Mouse (Mus musculus): Measurements from ENCODE around the gene Tbx1. TPM values are rescaled to one million over a fixed set of nuclear protein-coding genes. Genes with fewer than 3 reads are reported as not detected.

The Tbx1 gene
- total RNA-seq, 1 experiment = 0.27 TPM

- no peak overlapping the region for H3K27ac ChIP-seq (ENCODE audit: insufficient read depth, low read depth, low read length, poor library complexity, severe bottlenecking)
- H3K9ac ChIP-seq (ENCODE audit: insufficient read depth, low read depth, low read length, poor library complexity, severe bottlenecking) = no peak overlapping the region
- no peak for TF ChIP-seq CHD2 (IDR thresholded peaks at IDR 0.05; ENCODE audit: low read depth, low read length)
- TF ChIP-seq MAFK (IDR thresholded peaks at IDR 0.05; ENCODE audit: insufficient read depth, low read depth, low read length) = no peak
- TF ChIP-seq HCFC1 (IDR thresholded peaks at IDR 0.05; ENCODE audit: borderline replicate concordance, insufficient read depth, low read length) = no peak
- no peak for TF ChIP-seq ZC3H11A (IDR thresholded peaks at IDR 0.05; ENCODE audit: borderline replicate concordance, low read depth, low read length)
- no peak for TF ChIP-seq ZNF384 (IDR thresholded peaks at IDR 0.05; ENCODE audit: low read depth, low read length)
- H3K9me3 ChIP-seq (ENCODE audit: control insufficient read depth, insufficient read depth, low read depth, low read length) = no peaks in the 10 kb centered on the region
- in situ Hi-C loops (cut with MboI; ENCODE audit: low sequenced_read_pairs in 2 of 2, unreplicated experiment in 2 of 2) = no loop called here
- peaks cover 0 to 6% of the 10 kb centered on the region in 2 experiments; a peak in 2 of 4 replicates for H3K4me1 ChIP-seq (ENCODE audit: control insufficient read depth in 2 of 2, insufficient read depth in 2 of 2, low read length in 2 of 2, poor library complexity in 1 of 2)
- no peaks in the 10 kb centered on the region for H3K36me3 ChIP-seq (ENCODE audit: control insufficient read depth, insufficient read depth, low read length, poor library complexity, severe bottlenecking)
- no peak overlapping the region for H3K4me3 ChIP-seq (ENCODE audit: insufficient read depth in 1 of 2, low read depth in 1 of 2, low read length in 2 of 2, poor library complexity in 1 of 2, severe bottlenecking in 1 of 2)
- DNase-seq (ENCODE audit: low read depth, low spot score) = no peak
Observed at GRCm38 (mm10) chr16:18636401-18636800, 45.9 kb upstream of the Tbx1 start.

DNA sequence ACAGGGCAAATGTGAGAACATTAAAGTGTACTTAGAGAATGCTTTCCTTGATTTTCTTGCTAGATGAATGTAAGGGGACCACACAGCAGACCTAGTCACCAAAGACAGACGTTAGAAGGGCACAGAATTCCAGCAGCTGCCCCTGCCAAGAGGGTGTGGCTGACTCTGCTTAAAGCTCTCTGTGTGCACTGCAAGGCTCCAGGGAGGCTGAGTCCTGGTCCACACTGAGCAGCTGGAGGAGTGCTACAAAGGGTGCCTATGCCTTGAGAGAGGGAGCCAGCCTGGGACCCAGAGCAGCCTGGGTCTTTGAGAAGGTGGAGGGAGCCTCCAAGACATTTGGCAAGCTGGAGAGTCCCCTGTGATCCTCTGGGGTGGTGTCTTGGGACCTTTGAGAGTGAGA, 42.9 kb upstream of the Tbx1 start:
- no peaks in the 10 kb centered on the region for H3K9me3 ChIP-seq (ENCODE audit: control insufficient read depth, insufficient read depth, low read depth, low read length)
- no peak for TF ChIP-seq ZNF384 (IDR thresholded peaks at IDR 0.05; ENCODE audit: low read depth, low read length)
- TF ChIP-seq ZC3H11A (IDR thresholded peaks at IDR 0.05; ENCODE audit: borderline replicate concordance, low read depth, low read length) = no peak
- TF ChIP-seq MAFK (IDR thresholded peaks at IDR 0.05; ENCODE audit: insufficient read depth, low read depth, low read length) = no peak
- no peak for TF ChIP-seq CHD2 (IDR thresholded peaks at IDR 0.05; ENCODE audit: low read depth, low read length)
- no peak for TF ChIP-seq HCFC1 (IDR thresholded peaks at IDR 0.05; ENCODE audit: borderline replicate concordance, insufficient read depth, low read length)
- H3K9ac ChIP-seq (ENCODE audit: insufficient read depth, low read depth, low read length, poor library complexity, severe bottlenecking) = no peak overlapping the region
- peaks cover 0 to 6% of the 10 kb centered on the region in 2 experiments; a peak in 2 of 4 replicates for H3K4me1 ChIP-seq (ENCODE audit: control insufficient read depth in 2 of 2, insufficient read depth in 2 of 2, low read length in 2 of 2, poor library complexity in 1 of 2)
- no peak overlapping the region for H3K27ac ChIP-seq (ENCODE audit: insufficient read depth, low read depth, low read length, poor library complexity, severe bottlenecking)
- no peak for DNase-seq (ENCODE audit: low read depth, low spot score)
- H3K4me3 ChIP-seq (ENCODE audit: insufficient read depth in 1 of 2, low read depth in 1 of 2, low read length in 2 of 2, poor library complexity in 1 of 2, severe bottlenecking in 1 of 2) = no peak overlapping the region
- in situ Hi-C loops (cut with MboI; ENCODE audit: low sequenced_read_pairs in 2 of 2, unreplicated experiment in 2 of 2) = no loop called here
- no peaks in the 10 kb centered on the region for H3K36me3 ChIP-seq (ENCODE audit: control insufficient read depth, insufficient read depth, low read length, poor library complexity, severe bottlenecking)

DNA sequence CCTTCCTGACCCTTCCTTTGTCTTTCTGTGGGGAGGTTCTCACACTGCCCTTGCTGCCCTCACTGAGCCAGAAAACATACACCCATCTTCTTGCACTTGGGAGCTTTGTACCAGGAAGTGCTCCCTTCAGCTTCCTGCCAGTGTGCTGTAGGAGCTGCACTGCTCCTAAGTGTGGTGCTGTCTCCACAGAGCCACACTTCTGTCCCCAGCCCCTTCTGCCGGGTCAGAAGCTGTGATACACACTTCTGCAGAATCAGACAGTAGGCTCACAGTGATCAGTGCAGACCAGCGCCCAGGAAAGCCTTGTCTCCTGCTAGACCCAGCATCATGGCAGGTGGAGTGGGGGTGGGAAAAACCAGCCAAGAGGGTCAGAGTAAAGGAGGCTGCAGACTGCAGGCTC, 42.3 kb upstream of the Tbx1 start:
- TF ChIP-seq HCFC1 (IDR thresholded peaks at IDR 0.05; ENCODE audit: borderline replicate concordance, insufficient read depth, low read length) (no peak), ZNF384 (IDR thresholded peaks at IDR 0.05; ENCODE audit: low read depth, low read length) (no peak), MAFK (IDR thresholded peaks at IDR 0.05; ENCODE audit: insufficient read depth, low read depth, low read length) (no peak), CHD2 (IDR thresholded peaks at IDR 0.05; ENCODE audit: low read depth, low read length) (no peak), ZC3H11A (IDR thresholded peaks at IDR 0.05; ENCODE audit: borderline replicate concordance, low read depth, low read length) (no peak)

DNA sequence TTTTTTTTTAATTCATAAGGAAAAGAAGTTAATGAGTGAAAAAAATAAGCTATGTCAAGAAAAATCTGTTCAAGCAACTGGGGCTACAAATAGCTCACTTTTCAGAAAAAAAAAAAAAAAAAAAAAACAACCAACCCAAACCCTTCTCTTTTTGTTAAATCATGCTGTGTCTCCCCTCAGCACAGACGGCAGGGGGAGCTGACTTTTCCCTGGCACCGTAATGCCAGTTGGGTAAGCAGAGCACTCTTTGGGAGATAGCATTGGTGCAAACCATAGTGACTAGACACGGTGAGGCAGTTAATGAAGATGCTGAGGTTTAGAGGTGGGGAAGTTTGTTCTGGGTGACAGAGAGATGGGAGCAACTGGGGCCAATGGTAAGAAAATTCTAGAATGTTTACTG, 41.6 kb upstream of the Tbx1 start:
- in situ Hi-C loops (cut with MboI; ENCODE audit: low sequenced_read_pairs in 2 of 2, unreplicated experiment in 2 of 2) = no loop called here
- no peak overlapping the region for H3K27ac ChIP-seq (ENCODE audit: insufficient read depth, low read depth, low read length, poor library complexity, severe bottlenecking)
- H3K4me1 ChIP-seq (ENCODE audit: control insufficient read depth in 2 of 2, insufficient read depth in 2 of 2, low read length in 2 of 2, poor library complexity in 1 of 2) = peaks cover 0 to 6% of the 10 kb centered on the region in 2 experiments; a peak in 2 of 4 replicates
- H3K9ac ChIP-seq (ENCODE audit: insufficient read depth, low read depth, low read length, poor library complexity, severe bottlenecking) = no peak overlapping the region
- H3K36me3 ChIP-seq (ENCODE audit: control insufficient read depth, insufficient read depth, low read length, poor library complexity, severe bottlenecking) = no peaks in the 10 kb centered on the region
- TF ChIP-seq CHD2 (IDR thresholded peaks at IDR 0.05; ENCODE audit: low read depth, low read length) (no peak), ZC3H11A (IDR thresholded peaks at IDR 0.05; ENCODE audit: borderline replicate concordance, low read depth, low read length) (no peak), HCFC1 (IDR thresholded peaks at IDR 0.05; ENCODE audit: borderline replicate concordance, insufficient read depth, low read length) (no peak), ZNF384 (IDR thresholded peaks at IDR 0.05; ENCODE audit: low read depth, low read length) (0 out of 2 replicates have a peak, but pooled peaks have one; percentile 17), MAFK (IDR thresholded peaks at IDR 0.05; ENCODE audit: insufficient read depth, low read depth, low read length) (no peak)
- DNase-seq (ENCODE audit: low read depth, low spot score) = no peak
- no peaks in the 10 kb centered on the region for H3K9me3 ChIP-seq (ENCODE audit: control insufficient read depth, insufficient read depth, low read depth, low read length)
- no peak overlapping the region for H3K4me3 ChIP-seq (ENCODE audit: insufficient read depth in 1 of 2, low read depth in 1 of 2, low read length in 2 of 2, poor library complexity in 1 of 2, severe bottlenecking in 1 of 2)

More for the DNA sequence above, 42.3 kb upstream of the Tbx1 start:
- no peaks in the 10 kb centered on the region for H3K36me3 ChIP-seq (ENCODE audit: control insufficient read depth, insufficient read depth, low read length, poor library complexity, severe bottlenecking)
- no peak for DNase-seq (ENCODE audit: low read depth, low spot score)
- no peak overlapping the region for H3K9ac ChIP-seq (ENCODE audit: insufficient read depth, low read depth, low read length, poor library complexity, severe bottlenecking)
- no peak overlapping the region for H3K27ac ChIP-seq (ENCODE audit: insufficient read depth, low read depth, low read length, poor library complexity, severe bottlenecking)
- H3K4me1 ChIP-seq (ENCODE audit: control insufficient read depth in 2 of 2, insufficient read depth in 2 of 2, low read length in 2 of 2, poor library complexity in 1 of 2) = peaks cover 0 to 6% of the 10 kb centered on the region in 2 experiments; a peak in 2 of 4 replicates
- no peak overlapping the region for H3K4me3 ChIP-seq (ENCODE audit: insufficient read depth in 1 of 2, low read depth in 1 of 2, low read length in 2 of 2, poor library complexity in 1 of 2, severe bottlenecking in 1 of 2)
- no peaks in the 10 kb centered on the region for H3K9me3 ChIP-seq (ENCODE audit: control insufficient read depth, insufficient read depth, low read depth, low read length)
- in situ Hi-C loops (cut with MboI; ENCODE audit: low sequenced_read_pairs in 2 of 2, unreplicated experiment in 2 of 2) = no loop called here

DNA sequence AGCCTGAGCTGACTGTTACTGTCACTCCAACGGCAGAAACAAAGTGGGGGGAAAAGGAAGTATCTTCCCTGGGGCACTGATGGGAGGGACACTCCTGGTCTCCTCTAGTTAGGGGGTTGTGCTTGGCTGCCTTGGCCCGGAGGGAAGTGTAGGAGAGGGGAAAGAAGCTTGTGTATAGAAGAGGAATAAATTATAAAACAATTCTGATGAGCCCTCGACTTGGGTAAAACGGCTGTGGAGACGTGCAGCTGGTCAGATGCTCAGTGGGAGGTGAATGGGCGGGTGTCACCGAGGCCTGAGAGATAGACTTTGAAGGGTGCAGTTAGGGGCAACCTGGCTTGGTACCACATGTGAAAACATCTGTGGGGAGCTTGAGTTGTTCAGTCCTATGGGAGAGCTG, 40.7 kb upstream of the Tbx1 start:
- H3K9me3 ChIP-seq (ENCODE audit: control insufficient read depth, insufficient read depth, low read depth, low read length) = no peaks in the 10 kb centered on the region
- no peak overlapping the region for H3K9ac ChIP-seq (ENCODE audit: insufficient read depth, low read depth, low read length, poor library complexity, severe bottlenecking)
- in situ Hi-C loops (cut with MboI; ENCODE audit: low sequenced_read_pairs in 2 of 2, unreplicated experiment in 2 of 2) = no loop called here
- DNase-seq (ENCODE audit: low read depth, low spot score) = no peak
- H3K4me3 ChIP-seq (ENCODE audit: insufficient read depth in 1 of 2, low read depth in 1 of 2, low read length in 2 of 2, poor library complexity in 1 of 2, severe bottlenecking in 1 of 2) = no peak overlapping the region
- no peak overlapping the region for H3K27ac ChIP-seq (ENCODE audit: insufficient read depth, low read depth, low read length, poor library complexity, severe bottlenecking)
- H3K4me1 ChIP-seq (ENCODE audit: control insufficient read depth in 2 of 2, insufficient read depth in 2 of 2, low read length in 2 of 2, poor library complexity in 1 of 2) = no peaks in the 10 kb centered on the region
- TF ChIP-seq MAFK (IDR thresholded peaks at IDR 0.05; ENCODE audit: insufficient read depth, low read depth, low read length) (no peak), ZNF384 (IDR thresholded peaks at IDR 0.05; ENCODE audit: low read depth, low read length) (no peak), CHD2 (IDR thresholded peaks at IDR 0.05; ENCODE audit: low read depth, low read length) (no peak), HCFC1 (IDR thresholded peaks at IDR 0.05; ENCODE audit: borderline replicate concordance, insufficient read depth, low read length) (no peak)
- no peaks in the 10 kb centered on the region for H3K36me3 ChIP-seq (ENCODE audit: control insufficient read depth, insufficient read depth, low read length, poor library complexity, severe bottlenecking)
